Mouse (Mus musculus): ENCODE data around the gene Cela2a. TPM values are rescaled to one million over a fixed set of nuclear protein-coding genes. Genes with fewer than 3 reads are reported as not detected.
A peak's percentile ranks its signal among the peaks of the same experiment; 100 is the strongest.
"Not testable (repeated sequence)": the region's sequence is repeated elsewhere in the genome, so short reads cannot be mapped to it uniquely, and the experiment has no call there.

Cela2a gene
- polyA plus RNA-seq, 1 experiment from 2014 or later: not detected

- H3K36me3 ChIP-seq: peaks cover 99% of the 10 kb centered on the region
- peaks cover 5% of the 10 kb centered on the region; the same call in 1 of the 2 replicates for H3K4me1 ChIP-seq
- ATAC-seq: no peak
- H3K4me3 ChIP-seq: no peak overlapping the region
- no peak overlapping the region for H3K4me2 ChIP-seq
- WGBS (ENCODE audit: insufficient replicate concordance): 86% methylated on average over 8 of the region's 8 CpGs
- H3K27ac ChIP-seq: no peak overlapping the region
- H3K9ac ChIP-seq: no peak overlapping the region
- no peaks in the 10 kb centered on the region for H3K27me3 ChIP-seq (replicated peaks)
- H3K9me3 ChIP-seq (replicated peaks): no peaks in the 10 kb centered on the region
These were observed 46.1 kb downstream of the Cela2a start for GRCm38 (mm10) chr4:141779828-141780227.

GRCm38 (mm10) chr4:141773019-141773418, 52.9 kb downstream of the Cela2a start:
- 0 out of 2 replicates have a peak overlapping the region, but pooled peaks have one; percentile 67 for H3K27ac ChIP-seq
- not testable (repeated sequence) for H3K9ac ChIP-seq; H3K9me3 ChIP-seq (replicated peaks); H3K27me3 ChIP-seq (replicated peaks); H3K4me2 ChIP-seq; ATAC-seq; H3K4me3 ChIP-seq
- 79% methylated on average over 4 of the region's 4 CpGs for WGBS (ENCODE audit: insufficient replicate concordance)
- peaks cover 99% of the 10 kb centered on the region for H3K36me3 ChIP-seq
- H3K4me1 ChIP-seq: peaks cover 49% of the 10 kb centered on the region

- peaks cover 61% of the 10 kb centered on the region for H3K4me1 ChIP-seq
These were observed 54.1 kb downstream of the Cela2a start for GRCm38 (mm10) chr4:141771823-141772222.

GRCm38 (mm10) chr4:141769501-141770160, 56.3 kb downstream of the Cela2a start:
- Histone ChIP-seq H3K9ac (0 out of 2 replicates have a peak overlapping the region, but pooled peaks have one; percentile 23), H3K4me1 (peaks cover 71% of the 10 kb centered on the region), H3K4me3 (no peak overlapping the region), H3K9me3 (replicated peaks) (no peaks in the 10 kb centered on the region), H3K4me2 (no peak overlapping the region), H3K27ac (peak overlapping the region; percentile 43), H3K36me3 (peaks cover 96% of the 10 kb centered on the region), H3K27me3 (replicated peaks) (no peaks in the 10 kb centered on the region)
- WGBS (ENCODE audit: insufficient replicate concordance): 61% methylated on average over 8 of the region's 8 CpGs
- no peak for ATAC-seq

More at GRCm38 (mm10) chr4:141771823-141772222, 54.1 kb downstream of the Cela2a start:
- peaks cover 100% of the 10 kb centered on the region for H3K36me3 ChIP-seq
- H3K27ac ChIP-seq: peak overlapping the region; percentile 67
- WGBS (ENCODE audit: insufficient replicate concordance): 25% methylated on average over 8 of the region's 8 CpGs
- H3K4me2 ChIP-seq: no peak overlapping the region
- H3K9ac ChIP-seq: no peak overlapping the region
- H3K4me3 ChIP-seq: no peak overlapping the region
- no peaks in the 10 kb centered on the region for H3K9me3 ChIP-seq (replicated peaks)
- H3K27me3 ChIP-seq (replicated peaks): no peaks in the 10 kb centered on the region
- peak; percentile 8; the same call in 1 of the 2 replicates for ATAC-seq

- Histone ChIP-seq H3K27me3 (replicated peaks) (no peaks in the 10 kb centered on the region), H3K9ac (peak overlapping the region; percentile 59), H3K27ac (peak overlapping the region; percentile 91), H3K9me3 (replicated peaks) (no peaks in the 10 kb centered on the region), H3K4me2 (peak overlapping the region; percentile 65), H3K36me3 (peaks cover 96% of the 10 kb centered on the region), H3K4me1 (peaks cover 67% of the 10 kb centered on the region), H3K4me3 (peak overlapping the region; percentile 33)
- ATAC-seq: peak; percentile 92
- 59% methylated on average over 19 of the region's 19 CpGs for WGBS (ENCODE audit: insufficient replicate concordance)
These were observed 58.5 kb downstream of the Cela2a start for GRCm38 (mm10) chr4:141767353-141768036.

GRCm38 (mm10) chr4:141766668-141767352, 59.1 kb downstream of the Cela2a start:
- H3K36me3 ChIP-seq: peaks cover 96% of the 10 kb centered on the region
- peak overlapping the region; percentile 59 for H3K9ac ChIP-seq
- 71% methylated on average over 19 of the region's 19 CpGs for WGBS (ENCODE audit: insufficient replicate concordance)
- peak overlapping the region; percentile 65 for H3K4me2 ChIP-seq
- peak overlapping the region; percentile 33 for H3K4me3 ChIP-seq
- H3K9me3 ChIP-seq (replicated peaks): no peaks in the 10 kb centered on the region
- peak overlapping the region; percentile 91 for H3K27ac ChIP-seq
- H3K4me1 ChIP-seq: peaks cover 60% of the 10 kb centered on the region
- no peak for ATAC-seq
- H3K27me3 ChIP-seq (replicated peaks): no peaks in the 10 kb centered on the region

GRCm38 (mm10) chr4:141766316-141766667, 59.7 kb downstream of the Cela2a start:
- peaks cover 96% of the 10 kb centered on the region for H3K36me3 ChIP-seq
- no peaks in the 10 kb centered on the region for H3K9me3 ChIP-seq (replicated peaks)
- no peaks in the 10 kb centered on the region for H3K27me3 ChIP-seq (replicated peaks)
- no peak overlapping the region for H3K4me3 ChIP-seq
- no peak overlapping the region for H3K9ac ChIP-seq
- peak overlapping the region; percentile 91 for H3K27ac ChIP-seq
- H3K4me2 ChIP-seq: peak overlapping the region; percentile 65; the same call in 1 of the 2 replicates
- no peak for ATAC-seq
- peaks cover 55% of the 10 kb centered on the region for H3K4me1 ChIP-seq
- 62% methylated on average over 8 of the region's 8 CpGs for WGBS (ENCODE audit: insufficient replicate concordance)

GRCm38 (mm10) chr4:141765008-141765407, 61.0 kb downstream of the Cela2a start:
- Histone ChIP-seq H3K9me3 (replicated peaks) (no peaks in the 10 kb centered on the region), H3K4me2 (no peak overlapping the region), H3K4me3 (no peak overlapping the region), H3K4me1 (peaks cover 51% of the 10 kb centered on the region), H3K36me3 (peaks cover 96% of the 10 kb centered on the region), H3K27ac (0 out of 2 replicates have a peak overlapping the region, but pooled peaks have one; percentile 4), H3K27me3 (replicated peaks) (no peaks in the 10 kb centered on the region), H3K9ac (no peak overlapping the region)
- WGBS (ENCODE audit: insufficient replicate concordance): 80% methylated on average over 3 of the region's 3 CpGs
- ATAC-seq: no peak

Other genes with a start within 250 kb of the Cela2a start
- gene Fblim1, start 220.1 kb downstream of the Cela2a start, polyA plus RNA-seq (2016; fragmentation: Nextera tagmentation; extraction: Ambion mirVana): 4.0 and 5.3 TPM in 2 replicates
- 3.2 and 3.6 TPM in 2 replicates for gene Tmem82, start 207.5 kb downstream of the Cela2a start, polyA plus RNA-seq (2016; fragmentation: Nextera tagmentation; extraction: Ambion mirVana)
- not detected in 2 replicates for gene Slc25a34, start 202.3 kb downstream of the Cela2a start, polyA plus RNA-seq (2016; fragmentation: Nextera tagmentation; extraction: Ambion mirVana)
- gene Plekhm2, start 161.3 kb downstream of the Cela2a start, polyA plus RNA-seq (2016; fragmentation: Nextera tagmentation; extraction: Ambion mirVana): 1.9 and 2.4 TPM in 2 replicates
- gene Rsc1a1, start 140.6 kb downstream of the Cela2a start, polyA plus RNA-seq (2016; fragmentation: Nextera tagmentation; extraction: Ambion mirVana): 0.74 TPM in 1 of 2 replicates, not detected in the other
- 28.0 and 28.6 TPM in 2 replicates for gene Ddi2, start 102.7 kb downstream of the Cela2a start, polyA plus RNA-seq (2016; fragmentation: Nextera tagmentation; extraction: Ambion mirVana)
- 16.0 and 16.3 TPM in 2 replicates for gene Agmat, start 79.5 kb downstream of the Cela2a start, polyA plus RNA-seq (2016; fragmentation: Nextera tagmentation; extraction: Ambion mirVana)
- gene Dnajc16, start 35.2 kb downstream of the Cela2a start, polyA plus RNA-seq (2016; fragmentation: Nextera tagmentation; extraction: Ambion mirVana): 3.1 and 3.2 TPM in 2 replicates
- gene Casp9, start 32.5 kb downstream of the Cela2a start, polyA plus RNA-seq (2016; fragmentation: Nextera tagmentation; extraction: Ambion mirVana): 13.5 and 14.5 TPM in 2 replicates
- not detected in 2 replicates for gene Ctrc, start 20.2 kb upstream of the Cela2a start, polyA plus RNA-seq (2016; fragmentation: Nextera tagmentation; extraction: Ambion mirVana)
- gene Efhd2, start 48.8 kb upstream of the Cela2a start, polyA plus RNA-seq (2016; fragmentation: Nextera tagmentation; extraction: Ambion mirVana): 75.0 and 75.6 TPM in 2 replicates
- 0.61 and 0.96 TPM in 2 replicates for gene Fhad1, start 188.9 kb upstream of the Cela2a start, polyA plus RNA-seq (2016; fragmentation: Nextera tagmentation; extraction: Ambion mirVana)

Measured in liver, embryonic 12.5 days (tissue).